Mouse (Mus musculus): ENCODE results near the gene Galk2.

DNA sequence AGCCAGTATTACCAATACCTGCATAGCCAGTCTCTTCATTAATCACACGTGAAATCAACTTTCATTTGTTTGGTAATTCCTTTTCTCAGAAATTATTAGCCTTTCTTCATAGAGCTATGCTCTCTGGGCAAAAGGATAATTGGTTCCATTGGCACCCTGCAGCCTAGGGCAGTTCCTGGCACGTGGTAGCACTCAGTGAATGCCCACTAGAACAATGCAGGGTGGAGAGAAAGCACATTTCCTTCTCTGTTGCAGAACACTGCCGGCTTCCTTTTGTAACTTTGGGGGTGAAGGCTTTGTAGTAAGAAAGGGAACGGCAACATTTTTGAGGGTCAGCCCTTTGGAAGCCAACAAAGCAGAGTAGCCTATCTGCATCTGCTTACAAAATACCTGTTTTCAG lies 32.7 kb upstream of the Galk2 start:
- TF ChIP-seq CTCF (IDR thresholded peaks at IDR 0.05; ENCODE audit: insufficient read depth, low read depth, low read length): no peak
- TF ChIP-seq POLR2A (IDR thresholded peaks at IDR 0.05; ENCODE audit: insufficient read depth, low read depth, low read length): no peak
